Mouse (Mus musculus) skeletal muscle tissue, adult 2 months (tissue): ENCODE results near the gene Aacs.
A peak's percentile ranks its signal among the peaks of the same experiment; 100 is the strongest.

Experiments
- DNase-seq: peaks from one replicate; pipeline ENCODE4 v3.0.0-alpha.2; 2012; ENCODE audit warnings: low read depth, low spot score

Aacs gene

GRCm38 (mm10) chr5:125533225-125533900, 57.7 kb downstream of the Aacs start:
- DNase-seq = no peak

GRCm38 (mm10) chr5:125534168-125534610, 58.6 kb downstream of the Aacs start:
- DNase-seq = no peak

GRCm38 (mm10) chr5:125534611-125535324, 59.2 kb downstream of the Aacs start:
- DNase-seq = no peak

GRCm38 (mm10) chr5:125545090-125545489, 69.5 kb downstream of the Aacs start:
- DNase-seq = no peak

GRCm38 (mm10) chr5:125546293-125546692, 70.7 kb downstream of the Aacs start:
- no peak for DNase-seq

GRCm38 (mm10) chr5:125549750-125550489, 74.3 kb downstream of the Aacs start:
- DNase-seq = no peak

- peak; percentile 39 for DNase-seq
Measured at GRCm38 (mm10) chr5:125555732-125556131, 80.1 kb downstream of the Aacs start.

GRCm38 (mm10) chr5:125563492-125563891, 87.9 kb downstream of the Aacs start:
- no peak for DNase-seq

GRCm38 (mm10) chr5:125565725-125566124, 90.1 kb downstream of the Aacs start:
- DNase-seq = no peak
